Mouse (Mus musculus) megakaryocyte, embryonic 14.5 days (primary cell): Measurements from ENCODE around the gene Kcnab2.

Experiments used
- FLI1 ChIP-seq: IDR thresholded peaks from 2 replicates; pipeline ENCODE4 v1.6.1; 2012; ENCODE audit warnings: low read length, inconsistent platforms, mixed read lengths
- GATA1 ChIP-seq: IDR thresholded peaks from 3 replicates; pipeline ENCODE4 v1.6.1; 2012; ENCODE audit warnings: mixed read lengths, low read length, inconsistent platforms, borderline replicate concordance

- TF ChIP-seq GATA1 (no peak), FLI1 (no peak)
These were observed 133.0 kb downstream of the Kcnab2 start for GRCm38 (mm10) chr4:152344651-152345050.
